Mouse (Mus musculus): ENCODE measurements around the gene Tshr. TPM values are rescaled to one million over a fixed set of nuclear protein-coding genes. Genes with fewer than 3 reads are reported as not detected.

Tshr gene
- polyA plus RNA-seq, 1 experiment from 2014 or later, result 0.47 TPM

GRCm38 (mm10) chr12:91482195-91482733 is 97.9 kb downstream of the Tshr start:
- no peaks in the 10 kb centered on the region for H3K36me3 ChIP-seq (ENCODE audit: control insufficient read depth, insufficient read depth, low read length)
- no peak overlapping the region for H3K27ac ChIP-seq (ENCODE audit: low read depth)

DNA sequence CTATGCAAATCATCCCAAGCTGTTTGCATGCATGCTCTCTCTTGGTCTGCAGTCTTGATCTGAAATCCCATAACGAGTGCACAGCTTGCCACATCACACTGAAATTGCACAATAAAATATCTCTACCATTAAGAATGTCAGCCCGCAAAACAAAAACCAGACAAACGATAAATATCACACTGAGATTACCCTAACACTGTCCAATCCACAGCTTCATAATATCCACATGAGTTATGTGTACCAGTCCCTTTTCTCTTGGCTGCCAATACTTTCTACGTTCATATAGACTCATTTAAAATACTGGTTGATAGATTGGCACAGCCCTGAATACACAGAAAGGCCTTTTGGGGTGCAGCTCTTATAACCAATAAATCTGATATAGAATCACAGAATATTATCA is 102.0 kb downstream of the Tshr start:
- Histone ChIP-seq H3K9ac (ENCODE audit: low read length) (no peak overlapping the region), H3K27ac (ENCODE audit: low read depth) (no peak overlapping the region), H3K4me1 (replicated peaks; ENCODE audit: control insufficient read depth, insufficient read depth, low read length) (no peaks in the 10 kb centered on the region), H3K27me3 (replicated peaks; ENCODE audit: control insufficient read depth, insufficient read depth, low read length) (no peaks in the 10 kb centered on the region), H3K9me3 (ENCODE audit: control insufficient read depth, low read length) (no peaks in the 10 kb centered on the region), H3K36me3 (ENCODE audit: control insufficient read depth, insufficient read depth, low read length) (no peaks in the 10 kb centered on the region), H3K4me2 (ENCODE audit: low read length) (no peak overlapping the region), H3K4me3 (ENCODE audit: low read depth, low read length) (no peak overlapping the region)
- ATAC-seq (replicated peaks; ENCODE audit: low FRiP score, low TSS enrichment, low read depth) (no peak), DNase-seq (ENCODE audit: low spot score) (no peak)
- WGBS, result 85% methylated on average over 4 of the region's 4 CpGs

More at GRCm38 (mm10) chr12:91482195-91482733, 97.9 kb downstream of the Tshr start:
- H3K9me3 ChIP-seq (ENCODE audit: control insufficient read depth, low read length), result no peaks in the 10 kb centered on the region
- no peak for DNase-seq (ENCODE audit: low spot score)
- no peak for ATAC-seq (replicated peaks; ENCODE audit: low FRiP score, low TSS enrichment, low read depth)
- H3K9ac ChIP-seq (ENCODE audit: low read length), result no peak overlapping the region
- H3K4me3 ChIP-seq (ENCODE audit: low read depth, low read length), result no peak overlapping the region
- no peak overlapping the region for H3K4me2 ChIP-seq (ENCODE audit: low read length)
- no peaks in the 10 kb centered on the region for H3K27me3 ChIP-seq (replicated peaks; ENCODE audit: control insufficient read depth, insufficient read depth, low read length)
- 90% methylated on average over 13 of the region's 13 CpGs for WGBS
- H3K4me1 ChIP-seq (replicated peaks; ENCODE audit: control insufficient read depth, insufficient read depth, low read length), result no peaks in the 10 kb centered on the region

DNA sequence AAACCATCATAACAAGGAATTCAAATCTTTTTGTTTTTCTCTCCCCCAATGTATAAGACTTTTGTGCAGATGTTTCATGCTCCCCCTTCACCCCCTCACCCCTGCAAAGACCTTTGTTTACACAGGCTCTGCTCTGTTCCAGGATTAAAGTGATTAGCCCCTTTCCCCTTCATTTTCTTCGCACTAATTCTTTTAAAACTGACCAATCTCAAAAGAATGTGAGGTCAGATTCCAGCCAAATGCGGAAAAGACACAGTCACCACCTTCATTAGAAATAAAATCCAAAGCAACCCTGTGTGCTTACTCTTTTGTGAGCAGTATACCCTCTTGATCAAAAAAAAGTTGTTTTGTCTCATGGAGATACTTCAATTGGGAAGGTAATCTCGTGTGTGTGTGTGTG is 104.0 kb downstream of the Tshr start:
- WGBS, result 38% methylated on average over 3 of the region's 3 CpGs
- Histone ChIP-seq H3K4me1 (replicated peaks; ENCODE audit: control insufficient read depth, insufficient read depth, low read length) (no peaks in the 10 kb centered on the region), H3K9me3 (ENCODE audit: control insufficient read depth, low read length) (no peaks in the 10 kb centered on the region), H3K36me3 (ENCODE audit: control insufficient read depth, insufficient read depth, low read length) (no peaks in the 10 kb centered on the region), H3K4me3 (ENCODE audit: low read depth, low read length) (no peak overlapping the region), H3K27ac (ENCODE audit: low read depth) (no peak overlapping the region), H3K9ac (ENCODE audit: low read length) (no peak overlapping the region), H3K4me2 (ENCODE audit: low read length) (no peak overlapping the region), H3K27me3 (replicated peaks; ENCODE audit: control insufficient read depth, insufficient read depth, low read length) (no peaks in the 10 kb centered on the region)
- no peak for ATAC-seq (replicated peaks; ENCODE audit: low FRiP score, low TSS enrichment, low read depth)
- no peak for DNase-seq (ENCODE audit: low spot score)

- no peak for ATAC-seq (replicated peaks; ENCODE audit: low FRiP score, low TSS enrichment, low read depth)
- H3K4me2 ChIP-seq (ENCODE audit: low read length), result no peak overlapping the region
These were observed 111.3 kb downstream of the Tshr start for GRCm38 (mm10) chr12:91495497-91496225.

DNA sequence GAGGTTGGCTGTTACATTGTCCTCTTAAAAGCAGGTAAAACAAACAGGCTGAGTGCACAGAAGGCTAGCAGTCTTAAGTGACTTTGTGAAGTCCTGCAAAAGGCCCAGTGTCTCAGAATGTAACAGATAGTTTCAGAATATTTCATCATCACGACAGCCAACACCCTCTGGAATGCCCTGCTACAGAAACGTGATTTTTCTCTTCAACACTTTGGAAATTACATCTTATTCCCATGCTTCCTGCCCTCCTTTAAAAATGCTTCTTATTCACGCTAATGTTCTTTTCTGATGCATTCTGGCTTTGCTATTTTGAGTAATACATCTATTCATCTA is 111.8 kb downstream of the Tshr start:
- no peaks in the 10 kb centered on the region for H3K27me3 ChIP-seq (replicated peaks; ENCODE audit: control insufficient read depth, insufficient read depth, low read length)
- no peak overlapping the region for H3K27ac ChIP-seq (ENCODE audit: low read depth)
- H3K4me3 ChIP-seq (ENCODE audit: low read depth, low read length), result no peak overlapping the region
- no peak overlapping the region for H3K9ac ChIP-seq (ENCODE audit: low read length)
- no peak for ATAC-seq (replicated peaks; ENCODE audit: low FRiP score, low TSS enrichment, low read depth)
- WGBS, result 37% methylated on average over 3 of the region's 3 CpGs
- H3K4me1 ChIP-seq (replicated peaks; ENCODE audit: control insufficient read depth, insufficient read depth, low read length), result no peaks in the 10 kb centered on the region
- DNase-seq (ENCODE audit: low spot score), result no peak
- no peaks in the 10 kb centered on the region for H3K36me3 ChIP-seq (ENCODE audit: control insufficient read depth, insufficient read depth, low read length)
- no peak overlapping the region for H3K4me2 ChIP-seq (ENCODE audit: low read length)
- H3K9me3 ChIP-seq (ENCODE audit: control insufficient read depth, low read length), result no peaks in the 10 kb centered on the region

More at GRCm38 (mm10) chr12:91495497-91496225, 111.3 kb downstream of the Tshr start:
- DNase-seq (ENCODE audit: low spot score), result no peak
- no peaks in the 10 kb centered on the region for H3K9me3 ChIP-seq (ENCODE audit: control insufficient read depth, low read length)
- no peaks in the 10 kb centered on the region for H3K27me3 ChIP-seq (replicated peaks; ENCODE audit: control insufficient read depth, insufficient read depth, low read length)
- no peaks in the 10 kb centered on the region for H3K4me1 ChIP-seq (replicated peaks; ENCODE audit: control insufficient read depth, insufficient read depth, low read length)
- H3K4me3 ChIP-seq (ENCODE audit: low read depth, low read length), result no peak overlapping the region
- no peaks in the 10 kb centered on the region for H3K36me3 ChIP-seq (ENCODE audit: control insufficient read depth, insufficient read depth, low read length)
- 51% methylated on average over 11 of the region's 11 CpGs for WGBS
- H3K27ac ChIP-seq (ENCODE audit: low read depth), result no peak overlapping the region
- H3K9ac ChIP-seq (ENCODE audit: low read length), result no peak overlapping the region

DNA sequence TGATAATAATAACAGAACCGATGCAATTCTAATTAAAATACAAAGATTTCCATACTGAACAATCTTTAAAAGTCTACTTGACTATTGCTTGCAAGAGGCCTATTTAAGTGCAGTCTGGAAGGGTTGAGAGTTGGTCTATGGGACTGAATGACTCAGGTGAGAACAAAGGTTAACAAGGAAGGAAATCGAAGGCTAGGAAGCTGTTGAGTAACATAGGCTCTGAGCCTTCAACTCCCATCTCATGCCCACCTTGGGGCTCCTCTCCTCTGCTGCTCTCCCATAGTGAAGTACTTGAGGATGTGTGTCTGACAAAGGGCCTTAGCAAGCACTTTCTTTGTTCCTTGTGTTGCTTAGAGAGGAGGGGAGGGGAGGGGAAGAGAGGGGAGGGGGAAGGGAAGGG is 116.1 kb downstream of the Tshr start:
- no peak overlapping the region for H3K4me3 ChIP-seq (ENCODE audit: low read depth, low read length)
- ATAC-seq (replicated peaks; ENCODE audit: low FRiP score, low TSS enrichment, low read depth) (no peak), DNase-seq (ENCODE audit: low spot score) (no peak)
- H3K27ac ChIP-seq (ENCODE audit: low read depth), result no peak overlapping the region
- H3K9me3 ChIP-seq (ENCODE audit: control insufficient read depth, low read length), result no peaks in the 10 kb centered on the region
- no peaks in the 10 kb centered on the region for H3K4me1 ChIP-seq (replicated peaks; ENCODE audit: control insufficient read depth, insufficient read depth, low read length)
- WGBS, result 93% methylated on average over 2 of the region's 2 CpGs
- H3K27me3 ChIP-seq (replicated peaks; ENCODE audit: control insufficient read depth, insufficient read depth, low read length), result no peaks in the 10 kb centered on the region
- no peak overlapping the region for H3K4me2 ChIP-seq (ENCODE audit: low read length)
- no peaks in the 10 kb centered on the region for H3K36me3 ChIP-seq (ENCODE audit: control insufficient read depth, insufficient read depth, low read length)
- H3K9ac ChIP-seq (ENCODE audit: low read length), result no peak overlapping the region

GRCm38 (mm10) chr12:91511766-91512165 is 127.4 kb downstream of the Tshr start:
- no peak for DNase-seq (ENCODE audit: low spot score)
- no peak overlapping the region for H3K9ac ChIP-seq (ENCODE audit: low read length)
- no peaks in the 10 kb centered on the region for H3K36me3 ChIP-seq (ENCODE audit: control insufficient read depth, insufficient read depth, low read length)
- H3K27me3 ChIP-seq (replicated peaks; ENCODE audit: control insufficient read depth, insufficient read depth, low read length), result no peaks in the 10 kb centered on the region
- H3K27ac ChIP-seq (ENCODE audit: low read depth), result no peak overlapping the region
- 80% methylated on average over 3 of the region's 3 CpGs for WGBS
- H3K9me3 ChIP-seq (ENCODE audit: control insufficient read depth, low read length), result no peaks in the 10 kb centered on the region
- ATAC-seq (replicated peaks; ENCODE audit: low FRiP score, low TSS enrichment, low read depth), result no peak
- H3K4me3 ChIP-seq (ENCODE audit: low read depth, low read length), result no peak overlapping the region
- H3K4me1 ChIP-seq (replicated peaks; ENCODE audit: control insufficient read depth, insufficient read depth, low read length), result no peaks in the 10 kb centered on the region
- no peak overlapping the region for H3K4me2 ChIP-seq (ENCODE audit: low read length)

- Histone ChIP-seq H3K27me3 (replicated peaks; ENCODE audit: control insufficient read depth, insufficient read depth, low read length) (no peaks in the 10 kb centered on the region), H3K4me3 (ENCODE audit: low read depth, low read length) (no peak overlapping the region), H3K9ac (ENCODE audit: low read length) (no peak overlapping the region), H3K4me2 (ENCODE audit: low read length) (no peak overlapping the region), H3K27ac (ENCODE audit: low read depth) (no peak overlapping the region), H3K36me3 (ENCODE audit: control insufficient read depth, insufficient read depth, low read length) (no peaks in the 10 kb centered on the region), H3K9me3 (ENCODE audit: control insufficient read depth, low read length) (no peaks in the 10 kb centered on the region), H3K4me1 (replicated peaks; ENCODE audit: control insufficient read depth, insufficient read depth, low read length) (no peaks in the 10 kb centered on the region)
- DNase-seq (ENCODE audit: low spot score) (no peak), ATAC-seq (replicated peaks; ENCODE audit: low FRiP score, low TSS enrichment, low read depth) (no peak)
- 85% methylated on average over 6 of the region's 6 CpGs for WGBS
These were observed 129.6 kb downstream of the Tshr start for GRCm38 (mm10) chr12:91513980-91514379.

DNA sequence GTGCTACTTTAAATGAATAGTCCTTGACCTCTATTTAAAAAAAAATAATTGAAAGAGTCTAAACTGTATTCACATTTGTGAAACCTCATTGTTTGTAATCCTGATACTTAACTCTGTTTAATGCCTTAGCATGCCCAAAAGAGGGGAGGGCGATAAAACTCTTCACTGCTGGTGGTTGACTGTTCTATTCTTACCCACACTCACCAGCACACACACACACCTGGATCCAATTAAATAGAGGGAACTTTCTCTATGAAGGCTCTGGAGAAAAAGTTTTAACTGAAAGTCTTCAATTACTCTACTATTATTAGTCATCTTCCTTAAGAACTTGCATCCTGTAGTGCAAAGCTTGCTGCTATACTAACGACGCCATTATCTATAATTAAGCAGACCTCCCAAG is 133.4 kb downstream of the Tshr start:
- 80% methylated on average over 3 of the region's 3 CpGs for WGBS
- Histone ChIP-seq H3K27ac (ENCODE audit: low read depth) (no peak overlapping the region), H3K36me3 (ENCODE audit: control insufficient read depth, insufficient read depth, low read length) (no peaks in the 10 kb centered on the region), H3K9me3 (ENCODE audit: control insufficient read depth, low read length) (no peaks in the 10 kb centered on the region), H3K4me2 (ENCODE audit: low read length) (no peak overlapping the region), H3K4me3 (ENCODE audit: low read depth, low read length) (no peak overlapping the region), H3K9ac (ENCODE audit: low read length) (no peak overlapping the region), H3K4me1 (replicated peaks; ENCODE audit: control insufficient read depth, insufficient read depth, low read length) (no peaks in the 10 kb centered on the region), H3K27me3 (replicated peaks; ENCODE audit: control insufficient read depth, insufficient read depth, low read length) (no peaks in the 10 kb centered on the region)
- ATAC-seq (replicated peaks; ENCODE audit: low FRiP score, low TSS enrichment, low read depth) (no peak), DNase-seq (ENCODE audit: low spot score) (no peak)

Data from intestine, embryonic 14.5 days (tissue).